Mouse (Mus musculus) urinary bladder, adult 2 months (tissue): Measurements from ENCODE around the gene Proca1. TPM values are rescaled to one million over a fixed set of nuclear protein-coding genes. Genes with fewer than 3 reads are reported as not detected.

ENCODE experiments used
- DNase-seq: peaks from one replicate; pipeline ENCODE4 v3.0.0; 2022; ENCODE audit warnings: low spot score
- polyA plus RNA-seq: library from polyadenylated mRNA; depleted of rRNA; stranded (reverse); fragments of >200 nt; gene quantifications from 2 replicates; pipeline ENCODE4 v1.2.3, GENCODE M21; 2012; rRNA removed

Gene Proca1
- polyA plus RNA-seq, 1 experiment, result 3.0 TPM

DNA sequence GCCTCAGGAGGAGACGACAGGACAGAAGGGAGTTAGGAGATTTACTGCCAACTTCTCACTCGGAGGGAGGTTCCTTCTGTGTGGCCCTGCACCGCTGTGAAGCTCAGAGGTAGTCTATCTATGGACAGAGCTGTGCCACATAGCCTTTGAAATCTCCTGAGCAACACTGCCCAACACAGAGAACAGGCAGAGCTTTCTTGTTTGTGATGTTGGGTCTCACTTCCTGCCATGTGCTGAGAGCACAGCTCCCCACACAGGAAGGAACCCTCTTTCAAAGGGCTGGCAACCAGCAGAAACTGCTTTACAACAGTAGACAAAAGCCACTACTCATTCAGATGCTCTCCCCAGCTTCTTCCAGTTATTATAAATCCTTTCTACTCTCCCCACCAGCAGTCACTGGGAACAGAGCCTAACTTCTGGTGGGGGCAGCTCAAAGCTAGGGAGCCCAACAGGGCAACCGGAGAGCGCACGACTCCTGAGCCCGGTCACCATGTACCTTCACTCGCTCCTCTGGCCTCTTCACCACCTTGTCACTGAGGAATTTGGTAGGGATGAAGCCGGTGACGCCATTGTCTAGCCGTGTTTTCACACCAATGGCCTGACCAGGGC lies 22.6 kb downstream of the Proca1 start:
- DNase-seq, result no peak

DNA sequence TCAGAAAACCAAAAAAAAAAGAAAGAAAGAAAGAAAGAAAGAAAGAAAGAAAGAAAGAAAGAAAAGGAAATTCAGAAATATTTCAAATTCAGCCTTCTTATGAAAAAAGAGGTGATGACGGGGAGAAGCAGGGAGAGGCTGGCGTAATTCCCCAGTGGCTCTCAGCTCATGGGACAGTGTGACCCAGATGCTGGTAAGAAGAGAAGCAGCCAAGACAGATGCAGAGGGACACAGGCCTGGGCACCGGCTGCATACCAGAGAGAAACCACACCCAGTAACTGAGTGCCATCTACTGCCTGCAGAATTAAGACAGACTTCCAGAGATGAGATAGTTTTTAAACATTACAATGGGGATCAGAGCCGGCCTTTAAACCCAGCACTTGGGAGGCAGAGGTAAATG lies 30.4 kb downstream of the Proca1 start:
- no peak for DNase-seq

DNA sequence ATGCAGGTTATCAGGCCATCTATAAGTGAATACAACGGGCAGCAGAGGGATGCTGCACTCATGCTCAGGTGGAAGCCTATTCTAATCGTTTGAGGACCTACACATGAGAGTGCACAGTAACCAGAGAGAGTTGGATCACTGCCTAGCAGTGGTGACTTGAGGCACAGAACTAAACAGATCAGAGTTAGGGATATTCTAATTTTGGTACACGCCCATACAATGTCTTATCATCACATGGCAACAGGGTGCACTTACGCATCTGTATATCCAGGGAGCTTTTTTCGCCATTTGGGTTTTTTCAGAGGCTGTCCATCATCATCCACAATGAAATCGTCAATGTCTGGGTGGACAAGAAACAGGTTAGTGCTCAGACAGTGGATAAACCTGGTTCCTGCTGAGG lies 38.3 kb downstream of the Proca1 start:
- no peak for DNase-seq

DNA sequence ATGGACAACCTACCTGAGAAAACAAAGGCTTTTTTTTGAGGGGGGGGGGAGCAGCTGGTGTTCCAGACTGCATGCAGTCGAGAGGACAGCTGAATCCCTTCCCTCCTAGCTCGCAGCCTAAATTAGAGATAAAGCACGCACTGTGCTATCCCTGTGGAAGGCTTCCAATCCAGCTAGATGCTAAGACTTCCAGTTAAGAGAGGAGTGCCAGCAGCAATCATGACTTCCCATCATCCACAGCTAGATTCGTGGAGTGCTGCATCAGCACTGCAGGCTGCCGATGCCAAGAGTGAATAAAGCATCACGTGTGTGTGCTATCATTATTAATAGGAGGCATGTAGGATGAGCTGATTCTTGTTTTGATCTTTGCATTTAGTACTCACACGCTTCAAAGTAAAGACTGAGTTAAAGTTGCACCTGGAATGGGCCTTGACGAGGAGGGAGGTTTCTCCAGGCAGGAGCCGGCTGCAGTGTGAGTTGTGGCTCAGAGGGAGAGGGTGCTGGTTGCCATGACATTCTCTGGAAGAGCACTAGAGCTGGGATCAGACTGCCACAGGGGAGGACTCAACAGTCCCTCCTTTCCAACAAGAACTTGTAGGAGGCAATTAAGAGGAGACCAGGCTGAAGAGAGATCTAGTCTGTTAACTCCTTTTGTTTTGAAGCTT lies 47.1 kb downstream of the Proca1 start:
- DNase-seq, result no peak

DNA sequence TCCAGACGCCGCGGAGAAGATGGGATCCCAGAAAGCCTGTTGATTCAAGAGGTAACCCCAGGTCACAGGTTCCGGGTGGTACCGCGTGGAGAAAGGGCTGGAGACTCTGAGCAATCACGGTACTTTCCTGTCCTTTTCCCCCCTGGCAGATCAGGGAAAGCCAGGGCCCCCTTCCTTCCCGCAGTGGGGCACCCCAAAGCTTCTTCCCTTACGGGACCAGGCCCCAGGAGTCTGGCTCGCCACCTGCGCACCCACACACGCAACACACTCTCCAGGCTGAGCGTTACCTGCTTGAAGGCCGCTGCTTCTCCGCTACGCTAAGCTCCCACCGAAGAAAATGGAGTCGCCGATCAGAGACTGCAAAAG lies 52.1 kb downstream of the Proca1 start:
- DNase-seq, result no peak

DNA sequence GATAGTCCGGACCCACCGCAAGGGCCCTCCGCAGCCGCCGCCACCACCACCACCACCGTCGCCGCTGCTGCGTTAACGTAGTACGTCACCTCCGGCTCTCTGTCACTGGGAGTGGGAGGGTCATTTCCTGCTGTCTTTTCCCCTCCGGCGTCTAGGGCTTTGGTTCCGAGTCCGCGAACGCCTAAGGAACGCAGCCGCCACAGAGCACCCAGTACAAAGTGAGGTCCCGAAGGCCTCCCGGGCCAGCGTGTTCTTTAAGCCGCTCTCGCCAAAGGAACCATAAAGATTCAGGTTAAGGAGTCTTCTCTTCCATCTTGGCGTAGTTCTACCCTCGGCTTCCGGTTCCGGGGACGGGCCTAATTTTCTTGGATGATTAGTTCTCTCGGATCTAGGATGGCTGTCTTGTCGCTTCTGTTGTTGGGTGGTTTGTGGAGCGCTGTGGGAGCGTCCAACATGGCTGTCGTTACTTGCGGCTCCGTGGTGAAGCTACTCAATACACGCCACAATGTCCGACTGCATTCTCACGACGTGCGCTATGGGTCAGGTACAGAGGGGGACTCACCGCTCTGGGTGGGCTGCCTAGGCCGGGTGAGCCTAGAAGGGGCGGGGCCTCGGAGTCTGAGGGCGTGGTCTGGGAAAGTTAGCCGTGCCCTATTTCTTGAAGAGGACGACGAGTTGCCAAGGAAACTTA lies 52.6 kb downstream of the Proca1 start, which contains the start of the genes Sdf2 and Supt6:
TSS of gene Sdf2 (plus strand) at position 120 of the 691 bp plus-strand sequence.
TSS of gene Supt6 (minus strand) at position 361 of the 691 bp plus-strand sequence.
- DNase-seq, result peak; percentile 76

DNA sequence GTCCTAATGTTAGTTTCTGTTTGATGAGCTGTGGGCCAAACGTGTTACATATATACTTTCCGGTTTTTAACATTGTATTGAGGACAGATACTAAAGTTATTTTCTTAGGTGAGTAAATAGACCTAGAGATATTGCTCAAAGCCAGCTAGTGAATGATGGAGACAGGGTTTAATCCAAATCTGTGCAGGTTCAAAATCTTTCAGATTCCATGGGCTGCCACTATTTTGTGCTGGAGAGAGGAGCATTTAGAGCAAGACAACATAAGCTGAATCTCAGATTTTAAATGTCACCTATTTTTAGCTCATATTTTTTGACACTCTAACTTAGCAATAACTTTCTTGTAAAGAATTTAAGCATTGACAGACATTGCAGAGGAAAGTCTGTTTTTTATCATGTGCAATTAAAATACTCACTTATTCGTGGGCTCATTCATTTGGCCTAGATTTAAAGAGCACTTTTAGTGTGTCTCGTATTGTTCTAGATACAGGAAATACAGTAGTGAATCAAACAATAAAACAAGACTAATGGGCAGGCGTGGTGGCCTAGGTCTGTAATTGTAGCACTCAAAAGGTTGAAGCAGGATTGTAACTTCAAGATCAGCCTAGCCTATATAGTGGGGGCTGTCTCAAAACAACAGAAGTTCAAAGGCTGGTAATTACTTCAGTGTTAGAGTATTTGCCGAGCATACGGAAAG lies 53.3 kb downstream of the Proca1 start:
- DNase-seq, result no peak

DNA sequence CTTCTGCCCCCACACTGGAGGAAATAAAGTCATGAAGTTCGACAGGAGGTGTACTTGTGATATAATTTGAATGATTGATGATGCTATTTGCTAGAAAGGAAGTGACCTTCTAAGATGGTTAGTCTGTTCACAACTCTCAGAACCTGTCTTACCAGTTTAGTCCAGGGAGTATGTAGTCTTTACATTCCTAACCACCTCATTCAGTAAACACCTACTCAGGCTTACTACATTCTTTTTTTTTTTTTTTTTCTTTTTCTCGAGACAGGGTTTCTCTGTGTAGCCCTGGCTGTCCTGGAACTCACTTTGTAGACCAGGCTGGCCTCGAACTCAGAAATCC lies 53.8 kb downstream of the Proca1 start:
- no peak for DNase-seq

DNA sequence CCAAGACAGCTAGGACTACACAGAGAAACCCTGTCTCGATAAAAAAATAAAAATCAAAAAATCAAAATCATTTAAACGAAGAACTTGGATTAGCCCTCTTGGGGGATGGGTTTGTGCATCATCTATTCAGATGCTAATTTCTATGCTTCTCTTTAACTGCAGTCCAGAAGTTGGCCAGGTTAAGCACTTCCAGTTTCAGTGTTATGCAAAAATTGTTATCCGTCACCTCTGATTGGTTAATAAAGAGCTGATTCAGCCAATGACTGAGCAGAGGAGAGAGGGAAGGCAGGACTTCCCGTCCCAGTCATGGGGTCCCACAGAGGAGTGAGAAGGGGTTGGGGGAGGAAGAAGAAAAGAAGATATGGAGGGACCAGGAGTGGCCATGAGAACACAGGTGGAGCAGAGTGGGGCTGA lies 54.5 kb downstream of the Proca1 start:
- DNase-seq, result no peak

Other genes starting within 250 kb of the Proca1 start
- gene Phf12, start 210.6 kb upstream of the Proca1 start, polyA plus RNA-seq, result 36.4 and 53.7 TPM in 2 replicates
- 2.2 and 2.5 TPM in 2 replicates for gene Dhrs13, start 161.1 kb upstream of the Proca1 start, polyA plus RNA-seq
- 108 and 126 TPM in 2 replicates for gene Flot2, start 155.5 kb upstream of the Proca1 start, polyA plus RNA-seq
- gene Eral1, start 113.0 kb upstream of the Proca1 start, polyA plus RNA-seq, result 23.0 and 28.0 TPM in 2 replicates
- 6.1 and 10.1 TPM in 2 replicates for gene Fam222b, start 98.7 kb upstream of the Proca1 start, polyA plus RNA-seq
- gene Traf4, start 27.8 kb upstream of the Proca1 start, polyA plus RNA-seq, result 20.4 and 26.1 TPM in 2 replicates
- 14.4 and 19.7 TPM in 2 replicates for gene Nek8, start 16.7 kb upstream of the Proca1 start, polyA plus RNA-seq
- 24.1 and 33.5 TPM in 2 replicates for gene Tlcd1, start 16.7 kb upstream of the Proca1 start, polyA plus RNA-seq
- gene Rpl23a, start 9.8 kb upstream of the Proca1 start, polyA plus RNA-seq, result 2,424 and 3,048 TPM in 2 replicates
- gene Rab34, start 5.0 kb upstream of the Proca1 start, polyA plus RNA-seq, result 66.7 and 79.2 TPM in 2 replicates
- 111 and 138 TPM in 2 replicates for gene Sdf2, start 52.4 kb downstream of the Proca1 start, polyA plus RNA-seq
- 14.5 and 28.6 TPM in 2 replicates for gene Supt6, start 52.6 kb downstream of the Proca1 start, polyA plus RNA-seq
- 94.2 and 96.9 TPM in 2 replicates for gene 2610507B11Rik, start 68.4 kb downstream of the Proca1 start, polyA plus RNA-seq
- gene BC030499, start 97.4 kb downstream of the Proca1 start, polyA plus RNA-seq, result 0.28 and 0.55 TPM in 2 replicates
- 1.4 and 1.7 TPM in 2 replicates for gene Spag5, start 108.1 kb downstream of the Proca1 start, polyA plus RNA-seq
- gene Aldoc, start 129.6 kb downstream of the Proca1 start, polyA plus RNA-seq, result 3.3 and 4.1 TPM in 2 replicates
- 44.2 and 44.9 TPM in 2 replicates for gene Pigs, start 135.0 kb downstream of the Proca1 start, polyA plus RNA-seq
- gene Unc119, start 150.1 kb downstream of the Proca1 start, polyA plus RNA-seq, result 91.5 and 94.3 TPM in 2 replicates
- gene Foxn1, start 193.2 kb downstream of the Proca1 start, polyA plus RNA-seq, result 0.08 and 0.15 TPM in 2 replicates
- 0.04 and 0.07 TPM in 2 replicates for gene Slc13a2, start 228.8 kb downstream of the Proca1 start, polyA plus RNA-seq